12 mouse cellular contexts compared by ENCODE assay signal in the genomic region with DNA sequence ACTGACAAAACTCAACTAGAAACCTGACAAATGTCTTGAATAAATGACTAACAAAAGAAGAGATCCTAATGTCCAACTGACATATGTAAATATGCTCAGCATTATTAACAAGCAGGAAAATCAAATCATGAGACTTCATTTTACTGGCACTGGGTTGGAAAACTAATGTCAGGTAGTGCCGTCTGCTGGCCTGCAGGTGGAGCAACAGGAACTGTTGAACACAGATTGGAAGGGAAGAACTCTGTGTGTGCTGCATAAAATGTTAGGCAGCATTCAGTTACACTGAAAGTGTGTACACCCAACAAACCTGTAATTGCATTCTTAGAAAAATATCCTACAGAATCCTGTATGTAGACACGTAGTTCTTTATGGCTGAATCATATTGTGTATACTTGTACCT. TPM values are rescaled to one million over a fixed set of nuclear protein-coding genes. Genes with fewer than 3 reads are reported as not detected.
DNase-seq lines count a peak whose midpoint lies in the region; ATAC-seq lines count a peak whose summit lies in the region.
"Had no signal": no experiment of that assay in that cellular context is flagged by ENCODE, and none has a peak within 500 bp of the region (broad histone marks: within the 10 kb centered on the region; RNA-seq: fewer than 3 reads in every experiment).

No protein-coding gene starts in this region.

- no peak overlapping the region for H3K4me2 ChIP-seq in limb, embryonic 11.5 days (ENCODE audit: low read depth, severe bottlenecking)
- H3K4me2 ChIP-seq: heart, embryonic 13.5 days; stomach, embryonic 15.5 days had no signal

- H3K4me1 ChIP-seq in limb, embryonic 11.5 days (ENCODE audit: control insufficient read depth, insufficient read depth, low read length): no peaks in the 10 kb centered on the region
- no peaks in the 10 kb centered on the region for H3K4me1 ChIP-seq in limb, embryonic 10.5 days
- H3K4me1 ChIP-seq: heart, embryonic 13.5 days; stomach, embryonic 15.5 days had no signal

- no peaks in the 10 kb centered on the region for H3K27me3 ChIP-seq in limb, embryonic 11.5 days (ENCODE audit: control insufficient read depth, insufficient read depth, low read length)
- 0 out of 2 replicates have a peak, but pooled peaks cover 3% of the 10 kb centered on the region for H3K27me3 ChIP-seq in limb, embryonic 10.5 days (ENCODE audit: low read depth, poor library complexity, severe bottlenecking)
- H3K27me3 ChIP-seq: heart, embryonic 13.5 days; Patski; stomach, embryonic 15.5 days had no signal

- no peak overlapping the region for H3K9ac ChIP-seq in limb, embryonic 11.5 days (ENCODE audit: low read length)
- H3K9ac ChIP-seq: heart, embryonic 13.5 days; stomach, embryonic 15.5 days had no signal

- ATAC-seq in limb, embryonic 11.5 days (ENCODE audit: insufficient number of reproducible peaks, low FRiP score, low TSS enrichment, low read depth): no peak
- peak; percentile 63 for ATAC-seq in inflammation-experienced regulatory T-cells, adult 6 months
- ATAC-seq: Patski had no signal

- 36% methylated on average over 2 of the region's 2 CpGs for WGBS in limb, embryonic 11.5 days
- WGBS in limb, embryonic 10.5 days: 29% methylated on average over 2 of the region's 2 CpGs

- no peak overlapping the region for H3K4me3 ChIP-seq in limb, embryonic 11.5 days (ENCODE audit: low read depth, low read length)
- no peak overlapping the region for H3K4me3 ChIP-seq in limb, embryonic 10.5 days
- H3K4me3 ChIP-seq: heart, embryonic 13.5 days; stomach, embryonic 15.5 days had no signal

- H3K36me3 ChIP-seq in limb, embryonic 11.5 days (ENCODE audit: control insufficient read depth, insufficient read depth, low read length): no peaks in the 10 kb centered on the region
- H3K36me3 ChIP-seq in limb, embryonic 10.5 days: no peaks in the 10 kb centered on the region
- H3K36me3 ChIP-seq: heart, embryonic 13.5 days; stomach, embryonic 15.5 days had no signal

- peak; percentile 8 for DNase-seq in embryo, embryonic 10 days (ENCODE audit: low spot score)
- DNase-seq in embryo, embryonic 9.5 days (ENCODE audit: extremely low spot score): no peak
- DNase-seq in limb, embryonic 11.5 days (ENCODE audit: low spot score): peak; percentile 21
- DNase-seq in limb, embryonic 10.5 days (ENCODE audit: low spot score): no peak
- peak; percentile 27 for DNase-seq in R1 (ENCODE audit: low read depth, low spot score)
- no peak for DNase-seq in right cerebral cortex, postnatal 4 days
- no peak for DNase-seq in ovary, postnatal 10 days (ENCODE audit: low spot score)

- no peaks in the 10 kb centered on the region for H3K9me3 ChIP-seq in limb, embryonic 11.5 days (ENCODE audit: control insufficient read depth, low read length)
- H3K9me3 ChIP-seq in limb, embryonic 10.5 days (replicated peaks): no peaks in the 10 kb centered on the region
- H3K9me3 ChIP-seq: heart, embryonic 13.5 days; stomach, embryonic 15.5 days had no signal

- no peak overlapping the region for H3K27ac ChIP-seq in limb, embryonic 11.5 days (replicated peaks; ENCODE audit: low read depth, low read length)
- H3K27ac ChIP-seq in limb, embryonic 10.5 days: no peak overlapping the region
- H3K27ac ChIP-seq: heart, embryonic 13.5 days; stomach, embryonic 15.5 days had no signal

RNA-seq across cellular contexts. Expression of a gene that starts 15.6 kb away (rescaled TPM):
- polyA plus RNA-seq in limb, embryonic 11.5 days (2014; fragmentation: Nextera tagmentation; extraction: Ambion mirVana): 65.5 and 66.3 TPM in 2 replicates
- 25.1 and 49.5 TPM in 2 replicates for polyA plus RNA-seq in limb, embryonic 10.5 days (2016; fragmentation: Nextera tagmentation; extraction: Ambion mirVana)
- polyA plus RNA-seq in inflammation-experienced regulatory T-cells, adult 6 months (2017; shearing (Covaris generic)): 10 to 100 TPM; 45.4 to 72.3 (median 45.6) TPM

RNA-seq across cellular contexts. Expression of a gene that starts 17.0 kb away (rescaled TPM):
- polyA plus RNA-seq in limb, embryonic 11.5 days (2014; fragmentation: Nextera tagmentation; extraction: Ambion mirVana): 6.1 and 8.1 TPM in 2 replicates
- 3.3 and 5.0 TPM in 2 replicates for polyA plus RNA-seq in limb, embryonic 10.5 days (2016; fragmentation: Nextera tagmentation; extraction: Ambion mirVana)
- polyA plus RNA-seq in inflammation-experienced regulatory T-cells, adult 6 months (2017; shearing (Covaris generic)): 10 to 100 TPM in 1 of 3 experiments, 1 to 10 TPM in 2; 1.1 to 16.5 (median 2.6) TPM

RNA-seq across cellular contexts. Expression of a gene that starts 17.0 kb away (rescaled TPM):
- 21.1 and 24.1 TPM in 2 replicates for polyA plus RNA-seq in limb, embryonic 11.5 days (2014; fragmentation: Nextera tagmentation; extraction: Ambion mirVana)
- 13.5 and 19.8 TPM in 2 replicates for polyA plus RNA-seq in limb, embryonic 10.5 days (2016; fragmentation: Nextera tagmentation; extraction: Ambion mirVana)
- 10 to 100 TPM; 22.3 to 36.5 (median 26.2) TPM for polyA plus RNA-seq in inflammation-experienced regulatory T-cells, adult 6 months (2017; shearing (Covaris generic))
- polyA plus RNA-seq: Patski had no signal

RNA-seq across cellular contexts. Expression of a gene that starts 32.6 kb away (rescaled TPM):
- not detected in 2 replicates for polyA plus RNA-seq in limb, embryonic 11.5 days (2014; fragmentation: Nextera tagmentation; extraction: Ambion mirVana)
- not detected in 2 replicates for polyA plus RNA-seq in limb, embryonic 10.5 days (2016; fragmentation: Nextera tagmentation; extraction: Ambion mirVana)
- not detected for polyA plus RNA-seq in inflammation-experienced regulatory T-cells, adult 6 months (2017; shearing (Covaris generic))
- polyA plus RNA-seq: heart, embryonic 13.5 days; lung, embryonic 16.5 days; Patski; stomach, embryonic 15.5 days had no signal

RNA-seq across cellular contexts. Expression of a gene that starts 33.3 kb away (rescaled TPM):
- 43.4 and 45.2 TPM in 2 replicates for polyA plus RNA-seq in limb, embryonic 11.5 days (2014; fragmentation: Nextera tagmentation; extraction: Ambion mirVana)
- polyA plus RNA-seq in limb, embryonic 10.5 days (2016; fragmentation: Nextera tagmentation; extraction: Ambion mirVana): 15.8 and 32.4 TPM in 2 replicates
- polyA plus RNA-seq in inflammation-experienced regulatory T-cells, adult 6 months (2017; shearing (Covaris generic)): 10 to 100 TPM; 51.8 to 54.5 (median 53.6) TPM

Comparison
In these comparisons a context has a peak if more than half of its experiments do, and no peak if none do; other contexts are left out.
1. DNase-seq: peak in embryo, embryonic 10 days (single experiment), limb, embryonic 11.5 days (single experiment) and R1 (single experiment); none in embryo, embryonic 9.5 days (single experiment), limb, embryonic 10.5 days (single experiment), right cerebral cortex, postnatal 4 days (single experiment) and ovary, postnatal 10 days (single experiment).